Mouse (Mus musculus) hindbrain, embryonic 13.5 days (tissue): ENCODE data around the gene Shoc2. TPM values are rescaled to one million over a fixed set of nuclear protein-coding genes. Genes with fewer than 3 reads are reported as not detected.

Source experiments
- ATAC-seq: fragments of 200-750 bp; cut with Nextera tagmentation; 2 replicates; pipeline ENCODE4 v1.8.0; 2017; ENCODE audit warnings: moderate TSS enrichment; ENCODE audit not compliant: low FRiP score
- H3K27ac ChIP-seq: fragments of 300-500 bp; sonication (generic); 2 replicates; pipeline ENCODE4 v1.5.1; 2015; ENCODE audit warnings: inconsistent platforms, mild to moderate bottlenecking, moderate library complexity
- H3K27me3 ChIP-seq: fragments of 300-500 bp; sonication (generic); 2 replicates; pipeline ENCODE4 v1.6.1; 2015; ENCODE audit warnings: mild to moderate bottlenecking, inconsistent platforms
- H3K36me3 ChIP-seq: fragments of 300-500 bp; sonication (generic); 2 replicates; pipeline ENCODE4 v1.6.1; 2015; ENCODE audit warnings: mild to moderate bottlenecking, inconsistent platforms
- H3K4me1 ChIP-seq: fragments of 300-500 bp; sonication (generic); replicated peaks from 2 replicates; pipeline ENCODE4 v1.6.1; 2015; ENCODE audit warnings: inconsistent platforms
- H3K4me2 ChIP-seq: fragments of 300-500 bp; sonication (generic); 2 replicates; pipeline ENCODE4 v1.6.1; 2015; ENCODE audit warnings: inconsistent platforms, mild to moderate bottlenecking, moderate library complexity
- H3K4me3 ChIP-seq: fragments of 300-500 bp; sonication (generic); 2 replicates; pipeline ENCODE4 v1.5.1; 2015; ENCODE audit warnings: mild to moderate bottlenecking, inconsistent platforms
- H3K9ac ChIP-seq: fragments of 300-500 bp; sonication (generic); 2 replicates; pipeline ENCODE4 v1.6.1; 2015; ENCODE audit warnings: mild to moderate bottlenecking, inconsistent platforms
- H3K9me3 ChIP-seq: fragments of 300-500 bp; sonication (generic); 2 replicates; pipeline ENCODE4 v1.6.1; 2016; ENCODE audit warnings: inconsistent platforms
- WGBS: fragments of 180-500 bp; shearing (Covaris S2); methylation state at CpG from one replicate; pipeline ENCODE4 v1.1.7; 2015; 5-methylcytosine and 5-hydroxymethylcytosine counted together
- polyA plus RNA-seq: library from polyadenylated mRNA; unstranded; fragments of >200 nt; fragmentation: Nextera tagmentation; extraction: Ambion mirVana; gene quantifications from 2 replicates; pipeline ENCODE4 v1.2.1, GENCODE M21; 2015

The Shoc2 gene
- 66.3 and 70.3 TPM in 2 replicates for polyA plus RNA-seq

- WGBS, result under 1% methylated on average over 61 of the region's 62 CpGs
These were observed at the start of gene Shoc2, which contains the start of gene Bbip1 for GRCm38 (mm10) chr19:53943802-53944785. TSS of gene Shoc2 (plus strand) at chr19:53944306. TSS of gene Bbip1 (minus strand) at chr19:53944627.

GRCm38 (mm10) chr19:53894538-53895121, 49.5 kb upstream of the Shoc2 start:
- no peak overlapping the region for H3K4me2 ChIP-seq
- no peaks in the 10 kb centered on the region for H3K9me3 ChIP-seq
- no peak for ATAC-seq
- H3K4me3 ChIP-seq, result no peak overlapping the region
- H3K27ac ChIP-seq, result no peak overlapping the region
- H3K9ac ChIP-seq, result no peak overlapping the region
- no peaks in the 10 kb centered on the region for H3K27me3 ChIP-seq
- no peaks in the 10 kb centered on the region for H3K36me3 ChIP-seq
- 0 out of 2 replicates have a peak, but pooled peaks cover 3% of the 10 kb centered on the region for H3K4me1 ChIP-seq
- 82% methylated on average over 12 of the region's 12 CpGs for WGBS

More at GRCm38 (mm10) chr19:53943802-53944785, at the start of gene Shoc2, which contains the start of gene Bbip1:
- no peaks in the 10 kb centered on the region for H3K9me3 ChIP-seq
- peak within 1 kb of the TSS; percentile 94 for H3K4me3 ChIP-seq
- peak within 1 kb of the TSS; percentile 66 for H3K4me2 ChIP-seq
- H3K27ac ChIP-seq, result peak within 1 kb of the TSS; percentile 99
- peaks cover 27% of the 10 kb centered on the region for H3K4me1 ChIP-seq
- ATAC-seq, result peak; percentile 96
- no peaks in the 10 kb centered on the region for H3K27me3 ChIP-seq
- peaks cover 7% of the 10 kb centered on the region for H3K36me3 ChIP-seq
- H3K9ac ChIP-seq, result peak within 1 kb of the TSS; percentile 98

- no peak overlapping the region for H3K4me2 ChIP-seq
- no peaks in the 10 kb centered on the region for H3K36me3 ChIP-seq
- no peak overlapping the region for H3K4me3 ChIP-seq
- H3K27me3 ChIP-seq, result no peaks in the 10 kb centered on the region
- peaks cover 11% of the 10 kb centered on the region for H3K4me1 ChIP-seq
- H3K27ac ChIP-seq, result no peak overlapping the region
- WGBS, result 84% methylated on average over 5 of the region's 5 CpGs
- no peak for ATAC-seq
- H3K9ac ChIP-seq, result no peak overlapping the region
- no peaks in the 10 kb centered on the region for H3K9me3 ChIP-seq
These were observed 46.1 kb upstream of the Shoc2 start for GRCm38 (mm10) chr19:53898046-53898445.

GRCm38 (mm10) chr19:53898498-53898897, 45.6 kb upstream of the Shoc2 start:
- no peak for ATAC-seq
- Histone ChIP-seq H3K9ac (no peak overlapping the region), H3K9me3 (no peaks in the 10 kb centered on the region), H3K27ac (no peak overlapping the region), H3K4me1 (peaks cover 11% of the 10 kb centered on the region), H3K27me3 (no peaks in the 10 kb centered on the region), H3K4me3 (no peak overlapping the region), H3K4me2 (no peak overlapping the region), H3K36me3 (no peaks in the 10 kb centered on the region)
- 75% methylated on average over 4 of the region's 4 CpGs for WGBS

- H3K27ac ChIP-seq, result no peak overlapping the region
These were observed 44.9 kb upstream of the Shoc2 start for GRCm38 (mm10) chr19:53898970-53899900.

GRCm38 (mm10) chr19:53899941-53900610, 44.0 kb upstream of the Shoc2 start:
- ATAC-seq, result no peak
- Histone ChIP-seq H3K4me3 (no peak overlapping the region), H3K36me3 (no peaks in the 10 kb centered on the region), H3K27me3 (no peaks in the 10 kb centered on the region), H3K4me1 (peaks cover 15% of the 10 kb centered on the region), H3K9ac (no peak overlapping the region), H3K4me2 (no peak overlapping the region), H3K9me3 (no peaks in the 10 kb centered on the region), H3K27ac (no peak overlapping the region)
- WGBS, result 88% methylated on average over 14 of the region's 14 CpGs

More at GRCm38 (mm10) chr19:53898970-53899900, 44.9 kb upstream of the Shoc2 start:
- Histone ChIP-seq H3K36me3 (no peaks in the 10 kb centered on the region), H3K4me3 (no peak overlapping the region), H3K9me3 (no peaks in the 10 kb centered on the region), H3K9ac (no peak overlapping the region), H3K4me2 (no peak overlapping the region), H3K4me1 (peaks cover 8% of the 10 kb centered on the region), H3K27me3 (no peaks in the 10 kb centered on the region)
- 86% methylated on average over 25 of the region's 25 CpGs for WGBS
- no peak for ATAC-seq

- no peaks in the 10 kb centered on the region for H3K9me3 ChIP-seq
- WGBS, result 61% methylated on average over 15 of the region's 15 CpGs
- peaks cover 23% of the 10 kb centered on the region for H3K4me1 ChIP-seq
- ATAC-seq, result no peak
- peak overlapping the region; percentile 68 for H3K4me2 ChIP-seq
- H3K36me3 ChIP-seq, result no peaks in the 10 kb centered on the region
- H3K27ac ChIP-seq, result peak overlapping the region; percentile 94
- H3K4me3 ChIP-seq, result peak overlapping the region; percentile 96
- H3K9ac ChIP-seq, result peak overlapping the region; percentile 93
- H3K27me3 ChIP-seq, result no peaks in the 10 kb centered on the region
These were observed 42.0 kb upstream of the Shoc2 start for GRCm38 (mm10) chr19:53901931-53902738.

GRCm38 (mm10) chr19:53902739-53903487, 41.2 kb upstream of the Shoc2 start:
- H3K36me3 ChIP-seq, result no peaks in the 10 kb centered on the region
- H3K27ac ChIP-seq, result peak overlapping the region; percentile 94
- peak overlapping the region; percentile 68 for H3K4me2 ChIP-seq
- H3K4me1 ChIP-seq, result peaks cover 23% of the 10 kb centered on the region
- WGBS, result under 1% methylated on average over 56 of the region's 61 CpGs
- peak; percentile 98 for ATAC-seq
- H3K4me3 ChIP-seq, result peak overlapping the region; percentile 96
- no peaks in the 10 kb centered on the region for H3K9me3 ChIP-seq
- peak overlapping the region; percentile 93 for H3K9ac ChIP-seq
- no peaks in the 10 kb centered on the region for H3K27me3 ChIP-seq

- Histone ChIP-seq H3K9me3 (no peaks in the 10 kb centered on the region), H3K4me3 (peak overlapping the region; percentile 96), H3K36me3 (no peaks in the 10 kb centered on the region), H3K4me1 (peaks cover 23% of the 10 kb centered on the region), H3K9ac (peak overlapping the region; percentile 93), H3K4me2 (peak overlapping the region; percentile 67), H3K27ac (peak overlapping the region; percentile 94), H3K27me3 (no peaks in the 10 kb centered on the region)
- under 1% methylated on average over 65 of the region's 83 CpGs for WGBS
- ATAC-seq, result peak; percentile 79
These were observed 40.4 kb upstream of the Shoc2 start for GRCm38 (mm10) chr19:53903507-53904321.
